Mouse (Mus musculus) spleen, adult 12 weeks (tissue): ENCODE data around the gene Gm20388.
A peak's percentile ranks its signal among the peaks of the same experiment; 100 is the strongest.
"Not testable (repeated sequence)": the region's sequence is repeated elsewhere in the genome, so short reads cannot be mapped to it uniquely, and the experiment has no call there.

Experiments
- DNase-seq: peaks from one replicate; pipeline ENCODE4 v3.0.0; 2022; ENCODE audit warnings: low spot score

Gm20388 gene

GRCm38 (mm10) chr8:120800308-120800865, 889.7 kb downstream of the Gm20388 start:
- DNase-seq, result no peak

- DNase-seq, result not testable (repeated sequence)
Measured at GRCm38 (mm10) chr8:120803661-120804375, 893.2 kb downstream of the Gm20388 start.

GRCm38 (mm10) chr8:120804741-120805140, 894.1 kb downstream of the Gm20388 start:
- no peak for DNase-seq

- DNase-seq, result no peak
Measured at GRCm38 (mm10) chr8:120806780-120807264, 896.2 kb downstream of the Gm20388 start.

- no peak for DNase-seq
Measured at GRCm38 (mm10) chr8:120807719-120808118, 897.1 kb downstream of the Gm20388 start.

DNA sequence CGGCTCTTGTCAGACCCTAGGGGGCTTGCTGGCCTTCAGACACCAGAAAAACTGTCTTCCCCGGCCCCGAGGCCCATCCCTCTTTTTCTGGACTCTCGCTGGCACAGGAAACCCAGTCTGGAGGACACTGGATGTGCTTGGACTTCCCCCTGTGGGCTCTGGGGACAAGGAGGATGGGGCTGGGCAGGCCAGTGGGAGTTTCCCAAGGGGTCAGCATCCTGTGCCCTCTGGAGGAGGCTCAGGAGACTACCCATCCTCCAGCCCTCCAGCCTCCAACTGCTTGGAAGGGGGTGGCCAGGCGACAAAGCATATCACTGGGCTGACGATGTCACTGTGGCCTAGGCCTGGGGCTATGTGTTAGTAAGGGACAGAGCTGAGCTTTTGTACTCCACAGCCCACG, 898.4 kb downstream of the Gm20388 start:
- no peak for DNase-seq

DNA sequence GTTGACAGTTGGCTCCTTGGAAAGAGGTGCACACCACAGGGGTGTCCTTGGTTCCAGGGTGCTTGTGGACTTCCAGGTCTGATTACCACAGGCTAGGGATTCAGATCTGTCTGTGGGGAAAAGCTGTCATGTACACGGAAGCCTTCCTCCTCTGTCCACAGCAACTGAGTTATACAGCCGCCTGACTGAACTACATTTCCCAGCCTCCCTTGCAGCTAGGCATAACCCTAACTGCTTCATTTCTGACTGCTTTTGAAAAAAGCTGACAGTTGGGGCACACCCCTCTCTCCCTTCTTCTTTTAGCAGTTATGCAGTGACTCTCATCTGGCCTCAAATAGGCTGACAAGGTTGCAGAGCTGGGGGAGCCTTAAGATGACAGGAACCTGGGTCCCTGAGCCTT, 901.3 kb downstream of the Gm20388 start:
- no peak for DNase-seq

DNA sequence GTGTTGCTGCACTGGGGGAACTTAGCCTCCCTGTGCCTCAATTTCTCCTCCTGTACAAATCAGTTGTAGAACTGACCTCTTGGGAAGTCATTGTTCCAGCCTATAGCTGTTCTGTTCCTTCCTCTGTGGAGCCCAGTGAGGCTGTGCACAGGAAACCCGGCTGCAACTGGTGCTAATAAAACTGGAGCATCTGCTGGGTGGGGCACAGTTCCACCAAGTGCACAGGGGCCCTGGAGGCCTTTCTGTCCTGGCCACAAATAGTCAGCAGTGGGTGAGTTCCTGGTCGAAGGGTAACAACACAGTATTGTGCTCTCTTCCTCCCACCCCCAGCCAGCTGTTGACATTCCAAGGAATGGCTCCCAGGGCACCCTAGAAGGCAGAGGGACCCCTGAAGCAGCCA, 902.4 kb downstream of the Gm20388 start:
- no peak for DNase-seq

- DNase-seq, result no peak
Measured at GRCm38 (mm10) chr8:120813839-120814238, 903.2 kb downstream of the Gm20388 start.

DNA sequence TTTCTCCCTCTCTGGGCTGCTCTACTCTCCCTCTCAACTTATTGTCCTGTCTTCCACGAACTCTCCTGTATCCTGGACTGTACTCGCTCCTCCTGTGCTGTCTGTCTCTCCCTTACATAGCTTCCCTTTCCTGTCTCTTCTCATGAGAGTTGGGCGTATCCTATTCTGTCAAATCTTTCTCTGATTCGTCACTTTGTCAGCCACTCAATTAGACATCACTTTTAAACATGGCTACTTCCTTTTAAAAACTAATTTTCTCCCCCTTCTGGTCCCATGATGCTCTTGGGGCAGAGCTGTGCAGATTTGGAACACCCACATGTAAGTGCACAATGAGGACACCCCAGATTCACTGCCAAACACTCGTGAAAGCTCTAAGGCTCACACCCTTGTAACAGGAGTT, 905.7 kb downstream of the Gm20388 start:
- DNase-seq, result no peak

GRCm38 (mm10) chr8:120819906-120820305, 909.3 kb downstream of the Gm20388 start:
- DNase-seq, result no peak

- DNase-seq, result no peak
Measured at GRCm38 (mm10) chr8:120821399-120822170, 910.9 kb downstream of the Gm20388 start.

- no peak for DNase-seq
Measured at GRCm38 (mm10) chr8:120823331-120823730, 912.7 kb downstream of the Gm20388 start.

- DNase-seq, result no peak
Measured at GRCm38 (mm10) chr8:120823887-120824286, 913.2 kb downstream of the Gm20388 start.

- no peak for DNase-seq
Measured at GRCm38 (mm10) chr8:120824638-120825037, 914.0 kb downstream of the Gm20388 start.

DNA sequence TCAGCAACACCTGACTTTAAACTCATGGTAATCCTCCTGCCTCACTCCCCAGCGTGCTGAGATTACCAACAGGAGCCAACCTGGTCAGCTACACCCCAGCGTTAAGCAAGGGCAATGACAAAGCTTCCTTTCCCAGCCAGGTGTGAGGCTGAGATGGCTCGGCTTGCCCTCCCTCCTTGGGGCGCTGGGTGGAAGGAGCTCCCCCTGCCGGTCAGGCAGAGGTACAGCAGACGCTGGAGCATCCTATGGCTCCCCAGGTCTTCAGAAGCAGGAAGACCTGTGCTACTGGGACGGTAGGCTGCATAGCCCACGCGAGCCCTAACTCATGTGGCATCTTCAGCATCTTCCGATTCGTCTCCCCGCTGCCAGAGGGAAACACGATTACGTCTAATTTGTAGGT, 917.6 kb downstream of the Gm20388 start:
- DNase-seq, result peak; percentile 39

- no peak for DNase-seq
Measured at GRCm38 (mm10) chr8:120830661-120831060, 920.0 kb downstream of the Gm20388 start.

GRCm38 (mm10) chr8:120832022-120832421, 921.4 kb downstream of the Gm20388 start:
- DNase-seq, result no peak

DNA sequence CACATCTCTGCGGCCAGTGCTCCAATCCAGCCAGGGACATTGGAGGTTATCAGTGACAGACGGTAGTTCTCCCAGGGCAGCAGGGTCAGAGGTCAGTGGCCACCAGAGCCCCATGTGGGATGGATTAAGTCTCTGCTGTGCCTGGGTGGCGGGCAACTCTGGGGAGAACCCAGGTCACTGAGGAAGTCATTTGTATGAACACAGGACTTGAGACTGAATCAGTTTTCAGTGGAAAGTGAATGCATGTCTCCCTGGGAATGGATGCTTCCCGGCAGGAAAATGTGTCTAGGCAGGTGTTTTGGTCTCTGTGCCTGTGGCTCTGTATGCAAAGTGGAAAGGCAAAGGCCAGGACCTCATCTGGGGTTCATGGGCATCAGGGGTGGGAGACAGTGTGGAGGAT, 922.6 kb downstream of the Gm20388 start:
- DNase-seq, result no peak

DNA sequence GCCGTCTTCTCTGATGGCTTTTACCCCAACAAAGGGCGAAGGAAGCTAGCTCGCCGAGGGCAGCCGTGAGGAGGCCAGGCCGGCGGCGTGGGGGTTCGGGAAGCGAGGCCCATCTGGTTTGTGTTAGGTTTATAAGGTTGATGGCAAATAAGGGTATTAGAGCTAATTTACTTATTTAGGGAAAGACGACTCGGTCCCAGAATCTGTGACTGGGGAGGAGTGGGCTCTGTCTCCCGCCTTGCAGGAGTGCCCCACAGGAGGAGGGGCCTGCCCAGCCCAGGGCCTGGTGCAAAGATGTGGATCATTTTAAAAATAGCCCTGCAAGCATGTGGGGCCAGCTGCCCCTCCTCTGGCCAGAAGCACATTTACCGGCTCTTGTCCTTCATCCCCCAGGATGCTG, 928.4 kb downstream of the Gm20388 start:
- no peak for DNase-seq

- no peak for DNase-seq
Measured at GRCm38 (mm10) chr8:120843084-120843483, 932.4 kb downstream of the Gm20388 start.

DNA sequence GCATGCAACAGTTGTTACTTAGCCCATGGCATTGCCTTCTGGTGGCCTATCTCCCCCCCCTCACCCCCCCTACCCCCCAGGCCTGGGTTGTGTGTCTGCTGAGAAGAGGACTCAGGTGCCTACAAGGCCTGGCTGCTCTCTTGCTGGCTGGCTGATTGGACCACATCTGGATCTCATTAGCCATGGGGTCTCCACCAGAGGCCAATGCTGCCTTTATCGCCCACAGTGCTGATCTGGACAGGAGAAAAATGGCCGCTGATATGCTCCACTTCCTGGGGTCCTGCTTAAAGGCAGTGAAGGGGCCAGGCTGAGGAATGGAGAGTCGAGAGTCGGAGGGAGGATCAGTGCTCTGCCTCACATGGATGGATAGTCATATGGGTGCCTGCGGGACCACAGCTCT, 935.4 kb downstream of the Gm20388 start:
- no peak for DNase-seq

- no peak for DNase-seq
Measured at GRCm38 (mm10) chr8:120847279-120847678, 936.6 kb downstream of the Gm20388 start.
